Mouse (Mus musculus) adrenal gland, postnatal 36 days (tissue): ENCODE data around the gene Gmfb. TPM values are rescaled to one million over a fixed set of nuclear protein-coding genes. Genes with fewer than 3 reads are reported as not detected.

Experiments used
- total RNA-seq, 2 experiments: library from RNA; stranded (reverse); gene quantifications; 2 replicates each; pipeline ENCODE4 v1.2.3; 2021

Gmfb gene
- total RNA-seq, 2 experiments from 2014 or later, result 126 TPM

Other genes starting within 250 kb of the Gmfb start
- gene Cdkn3, start 61.7 kb downstream of the Gmfb start, total RNA-seq, result 1 to 10 TPM; 2.7 to 3.0 TPM
- 100 to 1,000 TPM in 1 of 2 experiments, 10 to 100 TPM in 1; 96.7 to 115 TPM for gene Cnih1, start 33.8 kb downstream of the Gmfb start, total RNA-seq
- 10 to 100 TPM; 41.4 to 51.1 TPM for gene Cgrrf1, start 9.9 kb upstream of the Gmfb start, total RNA-seq
- 10 to 100 TPM; 23.6 to 33.3 TPM for gene Samd4, start 60.6 kb upstream of the Gmfb start, total RNA-seq